Mouse (Mus musculus): Measurements from ENCODE around the gene 6030445D17Rik.
A peak's percentile ranks its signal among the peaks of the same experiment; 100 is the strongest.

6030445D17Rik gene

GRCm38 (mm10) chr4:136462086-136462838 is at the start of gene 6030445D17Rik:
TSS of gene 6030445D17Rik (plus strand) at chr4:136462250.
- DNase-seq (ENCODE audit: low spot score in 2 of 2) = peak in 1 of 2 experiments; percentile 24

- no peak for DNase-seq (ENCODE audit: low spot score in 2 of 2)
Measured at GRCm38 (mm10) chr4:136415477-136415876, 46.6 kb upstream of the 6030445D17Rik start.

GRCm38 (mm10) chr4:136418962-136419361 is 43.1 kb upstream of the 6030445D17Rik start:
- no peak for DNase-seq (ENCODE audit: low spot score in 2 of 2)

GRCm38 (mm10) chr4:136419386-136419785 is 42.7 kb upstream of the 6030445D17Rik start:
- no peak for DNase-seq (ENCODE audit: low spot score in 2 of 2)

GRCm38 (mm10) chr4:136423224-136423623 is 38.8 kb upstream of the 6030445D17Rik start, which contains the start of gene Htr1d:
TSS of gene Htr1d (plus strand) at chr4:136423524.
- DNase-seq (ENCODE audit: low spot score in 2 of 2) = no peak

GRCm38 (mm10) chr4:136424120-136424999 is 37.7 kb upstream of the 6030445D17Rik start:
- no peak for DNase-seq (ENCODE audit: low spot score in 2 of 2)

- peak in 1 of 2 experiments; percentile 30 for DNase-seq (ENCODE audit: low spot score in 2 of 2)
Measured at GRCm38 (mm10) chr4:136425000-136425288, 37.1 kb upstream of the 6030445D17Rik start.

- no peak for DNase-seq (ENCODE audit: low spot score in 2 of 2)
Measured at GRCm38 (mm10) chr4:136430609-136431375, 31.3 kb upstream of the 6030445D17Rik start.

- DNase-seq (ENCODE audit: low spot score in 2 of 2) = peak in 1 of 2 experiments; percentile 72
Measured at GRCm38 (mm10) chr4:136431376-136431693, 30.7 kb upstream of the 6030445D17Rik start.

- DNase-seq (ENCODE audit: low spot score in 2 of 2) = no peak
Measured at GRCm38 (mm10) chr4:136434029-136434428, 28.0 kb upstream of the 6030445D17Rik start.

- no peak for DNase-seq (ENCODE audit: low spot score in 2 of 2)
Measured at GRCm38 (mm10) chr4:136439106-136439505, 22.9 kb upstream of the 6030445D17Rik start.

GRCm38 (mm10) chr4:136441354-136442043 is 20.6 kb upstream of the 6030445D17Rik start:
- DNase-seq (ENCODE audit: low spot score in 2 of 2) = no peak

- no peak for DNase-seq (ENCODE audit: low spot score in 2 of 2)
Measured at GRCm38 (mm10) chr4:136444561-136444960, 17.5 kb upstream of the 6030445D17Rik start.

GRCm38 (mm10) chr4:136449795-136450194 is 12.3 kb upstream of the 6030445D17Rik start:
- no peak for DNase-seq (ENCODE audit: low spot score in 2 of 2)

GRCm38 (mm10) chr4:136450271-136450670 is 11.8 kb upstream of the 6030445D17Rik start:
- no peak for DNase-seq (ENCODE audit: low spot score in 2 of 2)

GRCm38 (mm10) chr4:136451564-136451963 is 10.5 kb upstream of the 6030445D17Rik start:
- no peak for DNase-seq (ENCODE audit: low spot score in 2 of 2)

GRCm38 (mm10) chr4:136452286-136452685 is 9.8 kb upstream of the 6030445D17Rik start:
- no peak for DNase-seq (ENCODE audit: low spot score in 2 of 2)

GRCm38 (mm10) chr4:136452792-136453191 is 9.3 kb upstream of the 6030445D17Rik start:
- no peak for DNase-seq (ENCODE audit: low spot score in 2 of 2)

- DNase-seq (ENCODE audit: low spot score in 2 of 2) = peak; percentile 45 to 72
Measured at GRCm38 (mm10) chr4:136454850-136455260, 7.2 kb upstream of the 6030445D17Rik start.

- no peak for DNase-seq (ENCODE audit: low spot score in 2 of 2)
Measured at GRCm38 (mm10) chr4:136456516-136457218, 5.4 kb upstream of the 6030445D17Rik start.

GRCm38 (mm10) chr4:136458276-136458675 is 3.8 kb upstream of the 6030445D17Rik start:
- DNase-seq (ENCODE audit: low spot score in 2 of 2) = no peak

Measured in thymus, postnatal 10 days (tissue).